Mouse (Mus musculus) frontal cortex, postnatal 10 days (tissue): Measurements from ENCODE around the gene Cdc42ep5.

Experiments
- DNase-seq, 2 experiments: peaks; one replicate each; pipeline ENCODE4 v3.0.0; 2022; ENCODE audit warnings: low spot score in 2 of 2, mixed read lengths in 1 of 2

Cdc42ep5 gene

GRCm38 (mm10) chr7:4127894-4128293, 36.8 kb downstream of the Cdc42ep5 start:
- peak in 1 of 2 experiments; percentile 6 for DNase-seq

- DNase-seq = peak in 1 of 2 experiments; percentile 4
Observed at GRCm38 (mm10) chr7:4126992-4127785, 37.5 kb downstream of the Cdc42ep5 start.

GRCm38 (mm10) chr7:4125306-4125705, 39.4 kb downstream of the Cdc42ep5 start:
- peak in 1 of 2 experiments; percentile 22 for DNase-seq

- DNase-seq = no peak
Observed at GRCm38 (mm10) chr7:4124856-4125255, 39.8 kb downstream of the Cdc42ep5 start.

DNA sequence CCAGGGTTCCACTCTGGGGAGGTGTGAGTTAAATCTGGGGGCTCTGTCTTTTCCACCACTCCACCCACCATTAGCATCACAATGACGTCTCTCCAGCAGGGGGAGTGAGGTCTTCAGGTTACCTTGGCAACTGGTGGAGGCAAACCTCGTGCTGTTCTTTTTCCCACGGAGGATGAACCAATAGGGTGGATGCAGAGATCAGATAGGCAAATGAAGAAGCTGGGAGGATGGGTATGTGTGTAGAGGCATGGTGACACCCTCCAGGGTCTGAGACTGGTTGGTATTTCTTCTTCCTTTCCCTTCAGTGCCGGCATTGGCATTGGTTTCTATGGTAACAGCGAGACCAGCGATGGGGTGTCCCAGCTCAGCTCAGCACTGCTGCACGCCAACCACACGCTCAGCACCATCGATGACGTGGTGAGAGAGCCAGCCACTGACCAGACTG, 40.3 kb downstream of the Cdc42ep5 start:
- DNase-seq = peak; percentile 86 to 92

- DNase-seq = peak; percentile 79 to 88
Observed at GRCm38 (mm10) chr7:4123732-4124131, 40.9 kb downstream of the Cdc42ep5 start.

GRCm38 (mm10) chr7:4122783-4123182, 41.9 kb downstream of the Cdc42ep5 start:
- peak; percentile 21 to 26 for DNase-seq

DNA sequence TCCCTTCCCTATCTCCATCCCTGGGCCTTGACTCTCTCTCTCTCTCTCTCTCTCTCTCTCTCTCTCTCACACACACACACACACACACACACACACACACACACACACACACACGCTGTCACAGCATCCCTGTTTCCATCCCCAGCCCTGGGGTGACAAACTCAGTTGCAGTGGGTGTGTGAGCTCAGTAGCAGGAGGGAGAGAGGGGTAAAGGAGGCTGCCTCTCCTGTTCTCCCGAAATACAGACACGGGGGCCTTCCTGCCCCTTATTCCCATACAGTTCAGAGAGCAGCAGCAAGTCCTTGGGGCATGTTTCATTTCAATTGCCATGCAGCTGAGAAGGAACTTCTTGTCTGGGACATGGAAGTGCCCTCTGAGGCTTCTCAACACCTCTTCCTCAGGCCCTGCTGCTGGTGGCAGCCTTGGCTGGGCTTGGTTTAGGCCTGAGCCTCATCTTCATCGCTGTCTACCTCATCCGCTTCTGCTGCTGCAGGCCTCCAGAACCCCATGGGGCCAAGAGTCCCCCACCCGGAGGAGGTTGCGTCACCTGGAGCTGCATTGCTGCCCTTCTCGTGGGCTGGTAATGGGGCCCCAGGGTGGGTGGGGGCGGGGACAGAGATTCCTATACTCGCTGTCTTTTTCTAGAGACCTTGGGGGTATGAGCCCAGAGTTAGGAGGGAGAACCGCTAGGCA, 42.4 kb downstream of the Cdc42ep5 start:
- peak in 1 of 2 experiments; percentile 15 for DNase-seq

- no peak for DNase-seq
Observed at GRCm38 (mm10) chr7:4119976-4120921, 44.4 kb downstream of the Cdc42ep5 start.

- DNase-seq = peak in 1 of 2 experiments; percentile 75
Observed at GRCm38 (mm10) chr7:4119344-4119902, 45.2 kb downstream of the Cdc42ep5 start, which contains the start of gene Ttyh1. TSS of gene Ttyh1 (plus strand) at chr7:4119408.

DNA sequence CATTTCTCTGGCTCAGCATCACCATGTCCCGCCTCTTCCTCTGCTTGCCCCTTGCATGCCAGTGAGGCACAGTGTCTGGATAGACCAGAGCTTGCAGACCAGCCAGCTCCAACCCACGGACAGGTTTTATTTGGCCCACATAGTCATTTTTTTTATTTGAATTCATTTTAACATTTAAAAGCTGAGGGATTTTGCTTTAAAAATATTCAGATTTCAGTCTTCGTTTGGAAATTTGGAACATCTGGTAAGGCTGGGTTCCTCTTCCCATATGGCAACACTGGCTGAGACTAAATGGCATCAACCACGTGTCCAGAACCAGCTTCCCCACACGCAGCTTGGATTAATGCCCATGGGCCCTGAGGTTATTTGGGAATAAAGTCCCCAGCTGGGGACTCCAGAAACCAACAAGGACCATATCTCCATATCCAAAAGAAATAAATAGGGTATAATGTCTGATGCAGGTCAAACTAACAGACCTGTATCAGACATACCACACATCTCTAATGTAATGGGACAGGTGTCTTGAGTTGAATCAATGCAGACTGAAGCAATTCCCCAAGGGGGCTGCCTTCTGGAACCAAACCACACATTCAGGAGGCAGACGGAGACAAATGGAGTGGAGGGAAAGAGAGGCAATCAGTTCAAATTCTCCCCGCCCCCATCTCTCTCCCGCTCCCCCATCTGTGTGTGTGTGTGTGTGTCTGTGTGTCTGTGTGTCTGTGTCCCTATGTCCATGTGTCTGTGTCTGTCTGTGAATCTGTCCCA, 47.4 kb downstream of the Cdc42ep5 start:
- no peak for DNase-seq

DNA sequence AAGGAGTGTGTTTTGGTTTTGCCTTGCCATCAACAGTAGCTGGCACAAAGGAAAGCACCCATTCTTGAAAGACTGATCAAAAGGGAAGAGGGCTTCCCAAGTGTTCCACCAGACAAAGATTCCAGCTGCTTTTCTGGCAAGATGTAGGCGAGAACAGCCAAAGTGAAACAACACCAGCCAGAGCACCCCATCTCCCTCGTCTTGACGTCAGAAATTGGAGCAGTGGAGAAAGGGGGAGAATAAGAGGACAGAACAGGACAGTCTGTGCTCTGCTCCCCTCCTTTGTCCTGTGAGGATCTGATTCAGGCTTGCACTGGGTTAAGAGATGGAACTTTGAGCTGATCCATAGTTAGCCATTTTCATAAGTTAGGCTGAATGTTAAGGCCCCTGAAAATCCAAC, 52.9 kb downstream of the Cdc42ep5 start:
- DNase-seq = no peak

GRCm38 (mm10) chr7:4103411-4103810, 61.2 kb downstream of the Cdc42ep5 start:
- DNase-seq = no peak
